Mouse (Mus musculus) cerebellum, postnatal 4 days (tissue): ENCODE measurements around the gene Sh3d19.

Source experiments
- DNase-seq, 2 experiments: peaks; one replicate each; pipeline ENCODE4 v3.0.0; 2022; ENCODE audit warnings: low spot score in 2 of 2, mixed read lengths in 1 of 2

Sh3d19 gene

GRCm38 (mm10) chr3:86135886-86136563 lies 165.1 kb downstream of the Sh3d19 start:
- DNase-seq: no peak

DNA sequence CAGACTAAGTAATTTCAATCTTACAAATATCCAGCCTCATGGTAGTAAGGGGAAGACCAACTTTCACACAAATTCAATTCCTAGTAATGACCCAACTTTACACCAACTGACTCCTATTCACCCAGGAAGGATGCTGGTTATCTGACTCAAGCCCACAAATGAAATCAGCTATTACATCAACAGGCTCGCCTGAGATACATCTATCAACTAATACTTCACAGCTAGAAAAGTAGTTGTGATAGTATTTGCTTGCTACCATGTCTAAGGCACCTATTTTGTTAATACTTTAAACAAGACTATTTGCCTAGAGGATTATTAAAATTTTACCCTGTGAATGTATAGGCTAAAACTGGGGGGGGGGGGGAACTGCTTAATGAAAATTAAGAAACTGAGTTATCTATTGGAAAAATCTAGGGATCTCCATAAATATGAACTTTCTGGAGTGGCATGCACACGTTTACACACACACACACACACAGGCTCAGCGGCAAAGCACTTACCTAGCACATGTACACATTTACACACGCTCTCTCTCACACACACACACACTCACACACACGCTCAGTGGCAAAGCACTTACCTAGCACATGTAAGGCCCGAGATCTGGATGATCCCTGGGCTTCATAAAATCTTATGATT lies 166.1 kb downstream of the Sh3d19 start:
- DNase-seq: no peak

- no peak for DNase-seq
Measured at GRCm38 (mm10) chr3:86139660-86140059, 168.8 kb downstream of the Sh3d19 start.

DNA sequence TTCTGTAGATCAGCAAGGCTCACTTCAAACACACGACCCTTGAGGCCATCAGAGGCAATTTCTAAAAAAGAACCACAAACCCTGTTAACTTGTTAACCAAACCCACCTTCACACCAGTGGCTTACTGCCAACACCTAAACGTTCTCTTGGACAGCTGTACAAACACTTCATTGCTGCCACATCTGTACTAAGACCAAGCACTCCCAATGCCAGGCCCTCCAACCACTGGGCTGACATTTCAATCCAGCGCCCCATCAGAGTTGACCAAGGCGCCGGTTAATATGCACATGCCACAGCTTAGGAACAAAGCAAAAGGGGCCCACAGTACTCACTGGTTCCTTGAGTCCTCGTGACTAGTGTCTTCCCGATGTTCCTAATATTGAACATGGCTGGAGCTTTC lies 170.5 kb downstream of the Sh3d19 start:
- no peak for DNase-seq

- DNase-seq: no peak
Measured at GRCm38 (mm10) chr3:86141886-86142262, 171.0 kb downstream of the Sh3d19 start.

- peak; percentile 99 to 100 for DNase-seq
Measured at GRCm38 (mm10) chr3:86142263-86142933, 171.5 kb downstream of the Sh3d19 start, which contains the start of gene Rps3a1. Gene Rps3a1 (minus strand): TSS chr3:86142702.

- DNase-seq: no peak
Measured at GRCm38 (mm10) chr3:86142934-86143317, 172.0 kb downstream of the Sh3d19 start.

- DNase-seq: no peak
Measured at GRCm38 (mm10) chr3:86143343-86143742, 172.4 kb downstream of the Sh3d19 start.

- no peak for DNase-seq
Measured at GRCm38 (mm10) chr3:86149063-86149462, 178.2 kb downstream of the Sh3d19 start.

- no peak for DNase-seq
Measured at GRCm38 (mm10) chr3:86149521-86149920, 178.6 kb downstream of the Sh3d19 start.

DNA sequence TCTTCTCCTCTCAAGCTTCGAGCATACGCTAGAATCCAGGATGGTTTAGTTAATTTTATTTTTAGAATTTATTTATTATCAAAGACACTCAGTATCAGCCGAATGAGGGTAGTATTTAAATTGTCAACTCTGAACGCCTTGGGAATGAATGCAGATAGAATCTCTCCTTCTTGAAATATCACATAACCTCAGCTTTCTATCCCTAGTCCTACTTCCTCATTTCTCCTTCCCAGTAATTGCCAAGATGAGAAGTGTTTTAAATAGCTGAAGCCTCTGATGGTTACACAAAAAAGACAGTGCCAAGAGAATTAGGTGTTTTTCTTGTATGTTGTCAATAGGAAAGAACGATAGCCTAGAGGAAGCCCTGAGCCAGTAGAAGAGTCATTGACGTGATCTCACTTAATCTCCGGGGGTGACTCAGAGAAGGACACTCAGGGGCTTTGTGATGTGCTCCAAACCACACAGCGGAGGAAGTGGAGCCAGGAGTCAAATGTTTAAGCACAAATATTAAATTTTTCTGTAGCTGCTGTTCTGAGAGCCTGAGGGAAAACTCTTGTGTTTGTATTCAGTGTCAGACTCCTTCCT lies 198.0 kb downstream of the Sh3d19 start:
- DNase-seq: no peak

DNA sequence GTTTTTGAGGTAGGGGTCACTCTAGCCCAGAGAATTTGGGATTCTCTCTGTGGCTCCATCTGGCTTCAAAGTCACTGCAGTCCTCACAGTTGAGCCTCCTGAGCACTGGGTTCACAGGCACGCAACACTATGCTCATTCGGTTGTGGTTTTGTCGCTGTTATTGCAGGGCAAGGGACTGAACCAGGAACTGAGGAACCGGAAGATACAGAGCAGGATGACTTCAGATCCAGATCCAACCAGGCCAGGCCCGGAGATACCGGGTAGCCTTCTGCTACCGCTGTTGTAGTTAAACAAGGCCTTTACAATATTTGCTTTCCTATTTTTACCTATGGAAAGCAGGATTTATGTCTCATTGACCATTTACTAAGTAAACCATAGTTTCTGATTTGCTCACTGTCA lies 208.8 kb downstream of the Sh3d19 start:
- DNase-seq: no peak
